Mouse (Mus musculus) kidney, adult 2 months (tissue): ENCODE data around the gene Slc4a11. TPM values are rescaled to one million over a fixed set of nuclear protein-coding genes. Genes with fewer than 3 reads are reported as not detected.

Experiments used
- DNase-seq: peaks from one replicate; pipeline ENCODE4 v3.0.0; 2021
- H3K27ac ChIP-seq: fragments of 200-500 bp; 2 replicates; pipeline ENCODE4 v1.5.1; 2012; ENCODE audit warnings: low read depth, low read length, control low read depth, inconsistent platforms; ENCODE audit not compliant: insufficient read depth
- H3K27me3 ChIP-seq: fragments of 200-500 bp; replicated peaks from 2 replicates; pipeline ENCODE4 v1.6.1; 2012; ENCODE audit warnings: mild to moderate bottlenecking, moderate library complexity, low read length, inconsistent platforms; ENCODE audit not compliant: control insufficient read depth, insufficient read depth
- H3K36me3 ChIP-seq: fragments of 200-500 bp; 2 replicates; pipeline ENCODE4 v1.6.1; 2012; ENCODE audit warnings: mild to moderate bottlenecking, moderate library complexity, low read length, inconsistent platforms; ENCODE audit not compliant: control insufficient read depth, insufficient read depth
- H3K4me1 ChIP-seq: fragments of 200-500 bp; 2 replicates; pipeline ENCODE4 v1.6.1; 2011; ENCODE audit warnings: low read length; ENCODE audit not compliant: control insufficient read depth, insufficient read depth
- H3K4me3 ChIP-seq: fragments of 200-500 bp; 2 replicates; pipeline ENCODE4 v1.5.1; 2011; ENCODE audit warnings: mild to moderate bottlenecking, low read depth, low read length, control low read depth; ENCODE audit not compliant: insufficient read depth
- CTCF ChIP-seq: fragments of 200-500 bp; conservative IDR thresholded peaks from 2 replicates; pipeline ENCODE4 v1.5.1; 2011; ENCODE audit warnings: low read depth, mild to moderate bottlenecking, control low read depth, low read length, moderate library complexity, mixed read lengths; ENCODE audit not compliant: insufficient read depth, insufficient read length
- POLR2A ChIP-seq: fragments of 200-500 bp; IDR thresholded peaks from one replicate; pipeline ENCODE4 v1.6.1; 2011; ENCODE audit warnings: low read depth, low read length, control low read depth
- WGBS: fragments of 180-500 bp; shearing (Covaris S2); methylation state at CpG from one replicate; pipeline ENCODE4 v1.1.7; 2018; 5-methylcytosine and 5-hydroxymethylcytosine counted together
- polyA plus RNA-seq: library from polyadenylated mRNA; depleted of rRNA; stranded (reverse); fragments of >200 nt; gene quantifications from 2 replicates; pipeline ENCODE4 v1.2.3, GENCODE M21; 2012

The Slc4a11 gene
- polyA plus RNA-seq, 1 experiment: 30.6 TPM

DNA sequence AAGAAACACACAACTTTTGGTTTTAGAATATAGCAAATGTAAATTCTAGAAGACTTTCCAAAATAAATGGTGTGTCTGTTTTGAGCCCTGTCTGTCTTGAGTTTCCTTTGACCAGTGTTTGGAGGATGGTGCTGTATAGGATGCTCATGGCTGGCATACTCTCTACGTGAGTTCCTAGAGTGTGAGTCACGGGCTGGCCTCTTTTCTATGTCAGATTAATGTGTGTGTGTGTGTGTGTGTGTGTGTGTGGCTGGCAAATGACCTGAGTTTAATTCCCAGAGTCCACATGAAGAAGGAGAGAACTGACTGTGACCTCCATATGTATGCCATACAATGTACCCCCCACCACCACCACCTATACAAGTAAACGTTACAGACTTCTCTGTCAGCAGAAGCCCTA lies 15.8 kb downstream of the Slc4a11 start:
- no peaks in the 10 kb centered on the region for H3K4me1 ChIP-seq
- 83% methylated on average over 3 of the region's 3 CpGs for WGBS
- no peak overlapping the region for H3K27ac ChIP-seq
- H3K36me3 ChIP-seq: no peaks in the 10 kb centered on the region; the same call in 1 of the 2 replicates
- H3K4me3 ChIP-seq: no peak overlapping the region
- TF ChIP-seq CTCF: no peak
- TF ChIP-seq POLR2A: no peak
- no peak for DNase-seq
- H3K27me3 ChIP-seq: no peaks in the 10 kb centered on the region

DNA sequence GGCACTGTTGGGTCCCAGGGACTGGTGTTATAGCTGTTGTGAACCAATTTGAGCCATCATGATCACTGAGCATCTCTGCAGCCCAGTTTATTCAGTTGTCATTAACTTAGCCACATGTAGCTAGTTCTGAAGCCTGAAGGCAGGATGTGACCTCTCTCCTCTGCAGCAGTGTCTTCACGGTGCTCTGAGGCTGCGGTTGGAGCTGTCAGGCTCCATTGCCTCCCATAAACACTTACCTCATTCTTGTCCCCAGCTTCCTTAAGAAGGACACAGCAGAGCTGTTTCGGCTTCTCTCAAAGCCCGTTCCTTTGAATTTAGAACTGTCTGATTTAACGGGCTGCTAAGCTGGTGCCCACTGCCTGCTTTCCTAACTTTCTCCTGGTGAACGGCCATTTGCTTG lies 17.4 kb downstream of the Slc4a11 start:
- H3K27me3 ChIP-seq: no peaks in the 10 kb centered on the region
- H3K4me1 ChIP-seq: no peaks in the 10 kb centered on the region
- no peak for TF ChIP-seq CTCF
- TF ChIP-seq POLR2A: no peak
- WGBS: 60% methylated on average over 6 of the region's 6 CpGs
- DNase-seq: no peak
- peaks cover 6% of the 10 kb centered on the region for H3K36me3 ChIP-seq
- H3K27ac ChIP-seq: no peak overlapping the region
- no peak overlapping the region for H3K4me3 ChIP-seq

GRCm38 (mm10) chr2:130679154-130679553 lies 18.2 kb downstream of the Slc4a11 start:
- Histone ChIP-seq H3K27ac (no peak overlapping the region), H3K36me3 (peaks cover 6% of the 10 kb centered on the region)
- WGBS: 82% methylated on average over 12 of the region's 12 CpGs

DNA sequence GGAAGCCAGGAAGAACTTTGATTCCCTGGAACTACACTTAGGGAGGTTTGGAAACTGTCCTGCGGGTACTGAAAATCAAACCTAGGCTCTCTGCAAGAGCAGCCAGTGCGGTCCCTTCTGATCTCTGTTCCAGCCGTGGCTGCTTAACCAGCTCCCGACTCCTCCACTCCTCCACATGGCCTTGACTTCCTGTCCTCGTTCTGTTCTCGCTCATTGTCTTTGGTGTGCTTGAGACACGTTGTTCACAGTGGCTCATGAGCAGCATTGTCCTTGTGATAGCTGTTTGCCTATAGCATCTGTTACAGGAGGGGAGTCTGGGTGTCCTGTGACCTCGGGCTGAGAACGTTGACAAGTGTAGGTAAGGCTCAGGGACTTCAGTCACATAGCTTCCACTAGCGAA lies 20.1 kb downstream of the Slc4a11 start:
- Histone ChIP-seq H3K36me3 (peaks cover 6% of the 10 kb centered on the region), H3K27ac (no peak overlapping the region), H3K4me3 (no peak overlapping the region), H3K4me1 (no peaks in the 10 kb centered on the region), H3K27me3 (no peaks in the 10 kb centered on the region)
- DNase-seq: no peak
- TF ChIP-seq POLR2A (no peak), CTCF (no peak)
- WGBS: 49% methylated on average over 10 of the region's 10 CpGs

More at GRCm38 (mm10) chr2:130679154-130679553, 18.2 kb downstream of the Slc4a11 start:
- Histone ChIP-seq H3K27me3 (no peaks in the 10 kb centered on the region), H3K4me1 (no peaks in the 10 kb centered on the region), H3K4me3 (no peak overlapping the region)
- no peak for DNase-seq
- no peak for TF ChIP-seq CTCF
- no peak for TF ChIP-seq POLR2A

- Histone ChIP-seq H3K4me3 (peak within 1 kb of the TSS; percentile 97), H3K27ac (peak within 1 kb of the TSS; percentile 61), H3K4me1 (peaks cover 12% of the 10 kb centered on the region; the same call in 1 of the 2 replicates), H3K36me3 (no peaks in the 10 kb centered on the region), H3K27me3 (no peaks in the 10 kb centered on the region)
- peak; percentile 93 for DNase-seq
- under 1% methylated on average over 31 of the region's 31 CpGs for WGBS
- TF ChIP-seq CTCF: peak; percentile 45
- peak; percentile 41 for TF ChIP-seq POLR2A
These were observed 29.8 kb downstream of the Slc4a11 start, which contains the start of gene Itpa for GRCm38 (mm10) chr2:130667559-130667958. Gene Itpa, plus strand, starts transcription at chr2:130667610.

DNA sequence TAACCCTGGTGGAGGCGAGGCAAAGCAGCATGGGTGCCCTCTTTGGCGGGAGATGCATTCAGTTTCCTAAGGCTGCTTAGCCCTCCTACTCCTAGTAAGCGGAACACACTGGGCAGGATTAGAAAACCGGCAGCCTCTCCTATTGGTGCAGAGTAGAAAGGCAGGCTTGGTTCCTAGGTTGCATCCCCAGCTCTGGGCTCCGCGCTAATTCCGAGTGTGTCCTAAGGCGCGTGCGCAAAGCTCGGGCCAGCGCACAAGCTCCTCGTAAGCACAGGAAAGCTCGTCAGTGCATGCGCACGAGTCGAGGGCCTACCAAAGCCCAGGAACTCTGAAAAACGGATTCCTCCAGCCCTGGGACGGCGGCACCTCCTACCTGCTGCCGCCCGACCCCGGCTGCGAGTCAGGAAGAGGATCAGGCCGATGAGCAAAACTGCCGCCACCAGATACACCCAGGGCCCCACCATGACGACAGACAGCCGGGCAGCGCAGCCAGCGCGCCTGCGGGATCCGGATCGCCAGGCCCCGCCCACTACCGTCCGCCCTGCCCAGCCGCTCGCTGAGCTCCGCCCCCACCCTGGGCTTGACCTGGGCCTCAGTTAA lies 33.1 kb downstream of the Slc4a11 start, which contains the start of gene Ddrgk1:
TSS of gene Ddrgk1 (minus strand) at position 558 of the 600 bp plus-strand sequence.
- peak; percentile 96 for DNase-seq
- H3K4me1 ChIP-seq: peaks cover 12% of the 10 kb centered on the region; the same call in 1 of the 2 replicates
- TF ChIP-seq POLR2A (peak; percentile 62), CTCF (no peak)
- no peaks in the 10 kb centered on the region for H3K36me3 ChIP-seq
- WGBS: under 1% methylated on average over 40 of the region's 40 CpGs
- H3K27me3 ChIP-seq: no peaks in the 10 kb centered on the region
- peak within 1 kb of the TSS; percentile 93 for H3K27ac ChIP-seq
- peak within 1 kb of the TSS; percentile 66 for H3K4me3 ChIP-seq

GRCm38 (mm10) chr2:130663342-130663741 lies 34.0 kb downstream of the Slc4a11 start:
- H3K27me3 ChIP-seq: no peaks in the 10 kb centered on the region
- DNase-seq: no peak
- H3K36me3 ChIP-seq: no peaks in the 10 kb centered on the region
- WGBS: 87% methylated on average over 11 of the region's 11 CpGs
- peaks cover 12% of the 10 kb centered on the region; the same call in 1 of the 2 replicates for H3K4me1 ChIP-seq
- H3K4me3 ChIP-seq: no peak overlapping the region
- TF ChIP-seq POLR2A (no peak), CTCF (no peak)
- no peak overlapping the region for H3K27ac ChIP-seq
